Mouse (Mus musculus) erythroblast, embryonic 14.5 days (primary cell): ENCODE measurements around the gene Arhgef2.

ENCODE experiments used
- GATA1 ChIP-seq: IDR thresholded peaks from 2 replicates; pipeline ENCODE4 v1.6.1; 2012; ENCODE audit warnings: low read length, inconsistent platforms, mixed read lengths
- TAL1 ChIP-seq: IDR thresholded peaks from 3 replicates; pipeline ENCODE4 v1.6.1; 2012; ENCODE audit warnings: low read length, inconsistent platforms, mixed read lengths

DNA sequence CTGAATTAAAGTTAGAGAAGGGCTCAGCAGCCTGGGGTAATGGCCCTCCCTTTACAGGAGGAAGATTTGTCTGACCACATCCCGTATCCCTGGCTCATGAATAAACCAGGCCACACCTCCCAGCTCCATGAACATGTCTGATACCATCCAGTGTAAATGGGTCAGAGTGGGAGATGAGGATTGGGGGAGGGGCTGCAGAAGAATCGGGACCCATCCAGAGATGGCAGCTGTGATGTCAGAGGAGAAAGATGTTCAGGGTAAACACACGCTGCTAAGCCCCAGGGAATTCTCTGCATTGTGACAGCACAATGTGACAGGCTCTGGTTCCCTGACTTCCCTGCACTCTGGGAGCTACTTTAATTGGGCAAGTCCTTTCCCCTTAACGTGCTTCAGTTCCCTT, 42.3 kb upstream of the Arhgef2 start:
- TF ChIP-seq TAL1 (no peak), GATA1 (no peak)
